Mouse (Mus musculus) bone marrow, adult 2 months (tissue): ENCODE measurements around the gene F2rl1.

Source experiments
- CTCF ChIP-seq: fragments of 200-500 bp; IDR thresholded peaks from 2 replicates; pipeline ENCODE4 v1.5.1; 2011; ENCODE audit warnings: low read length, control low read depth; ENCODE audit not compliant: control insufficient read depth, insufficient read depth
- POLR2A ChIP-seq: fragments of 200-500 bp; IDR thresholded peaks from 2 replicates; pipeline ENCODE4 v1.6.1; 2011; ENCODE audit warnings: low read depth, mild to moderate bottlenecking, control low read depth, low read length, borderline replicate concordance; ENCODE audit not compliant: control insufficient read depth

DNA sequence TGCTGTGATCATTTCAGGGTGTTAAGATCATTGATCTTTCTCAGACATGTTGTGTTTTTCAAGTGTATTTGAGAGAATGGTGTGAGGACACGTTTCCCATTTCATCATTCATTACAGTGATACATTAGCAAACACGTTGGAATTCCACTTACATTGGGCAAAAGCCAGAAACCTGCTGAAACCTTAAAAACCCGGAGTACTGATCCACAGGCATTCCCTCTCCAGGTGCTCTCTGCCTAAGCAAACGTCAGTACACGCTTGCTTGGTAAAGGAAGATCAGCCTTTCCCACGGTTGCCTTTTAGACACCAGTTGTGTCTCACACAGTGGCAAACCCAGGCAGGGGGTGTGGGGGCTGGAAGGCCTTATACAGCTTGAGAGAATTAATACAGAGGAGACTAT lies 21.2 kb upstream of the F2rl1 start:
- TF ChIP-seq CTCF (no peak), POLR2A (no peak)
